Mouse (Mus musculus): ENCODE data around the gene Hspa1a. TPM values are rescaled to one million over a fixed set of nuclear protein-coding genes. Genes with fewer than 3 reads are reported as not detected.
"Not testable (repeated sequence)": the region's sequence is repeated elsewhere in the genome, so short reads cannot be mapped to it uniquely, and the experiment has no call there.

Hspa1a gene
- polyA plus RNA-seq, 1 experiment from 2014 or later = 2.9 TPM

GRCm38 (mm10) chr17:35016376-35016775 lies 44.4 kb upstream of the Hspa1a start, which contains the start of gene Vwa7:
TSS of gene Vwa7 (plus strand) at chr17:35016579.
- Histone ChIP-seq H3K27me3 (ENCODE audit: control insufficient read depth, insufficient read depth, low read length) (no peaks in the 10 kb centered on the region), H3K36me3 (ENCODE audit: control insufficient read depth, insufficient read depth, low read length) (peaks cover 47% of the 10 kb centered on the region), H3K4me1 (ENCODE audit: control insufficient read depth in 2 of 2, insufficient read depth in 2 of 2, low read length in 2 of 2) (peaks cover 10 to 12% of the 10 kb centered on the region in 2 experiments), H3K9ac (ENCODE audit: low read length) (peak within 1 kb of the TSS; percentile 53), H3K9me3 (ENCODE audit: control insufficient read depth, low read length) (no peaks in the 10 kb centered on the region), H3K27ac (replicated peaks in 1 of 2; ENCODE audit: control insufficient read depth in 1 of 2, insufficient read depth in 1 of 2, low read depth in 2 of 2, low read length in 2 of 2) (0 out of 4 replicates have a peak within 1 kb of the TSS, but pooled peaks of 1 of the 2 experiments have one; percentile 10), H3K4me2 (ENCODE audit: low read length) (no peak within 1 kb of the TSS; the same call in 1 of the 2 replicates), H3K4me3 (ENCODE audit: control insufficient read depth in 1 of 2, insufficient read depth in 1 of 2, low read depth in 1 of 2, low read length in 2 of 2) (no peak within 1 kb of the TSS)
- peak; percentile 54 for ATAC-seq (ENCODE audit: insufficient number of reproducible peaks, insufficient read depth, low FRiP score, low read depth)
- WGBS = 23% methylated on average over 12 of the region's 12 CpGs

GRCm38 (mm10) chr17:35015296-35015695 lies 43.3 kb upstream of the Hspa1a start:
- 91% methylated on average over 16 of the region's 16 CpGs for WGBS
- Histone ChIP-seq H3K4me3 (ENCODE audit: control insufficient read depth in 1 of 2, insufficient read depth in 1 of 2, low read depth in 1 of 2, low read length in 2 of 2) (no peak overlapping the region), H3K4me2 (ENCODE audit: low read length) (no peak overlapping the region), H3K9ac (ENCODE audit: low read length) (no peak overlapping the region), H3K27me3 (ENCODE audit: control insufficient read depth, insufficient read depth, low read length) (no peaks in the 10 kb centered on the region), H3K36me3 (ENCODE audit: control insufficient read depth, insufficient read depth, low read length) (peaks cover 58% of the 10 kb centered on the region), H3K27ac (replicated peaks in 1 of 2; ENCODE audit: control insufficient read depth in 1 of 2, insufficient read depth in 1 of 2, low read depth in 2 of 2, low read length in 2 of 2) (no peak overlapping the region), H3K4me1 (ENCODE audit: control insufficient read depth in 2 of 2, insufficient read depth in 2 of 2, low read length in 2 of 2) (peaks cover 8 to 10% of the 10 kb centered on the region in 2 experiments), H3K9me3 (ENCODE audit: control insufficient read depth, low read length) (no peaks in the 10 kb centered on the region)
- ATAC-seq (ENCODE audit: insufficient number of reproducible peaks, insufficient read depth, low FRiP score, low read depth) = no peak

GRCm38 (mm10) chr17:35013221-35013620 lies 41.3 kb upstream of the Hspa1a start:
- Histone ChIP-seq H3K9me3 (ENCODE audit: control insufficient read depth, low read length) (no peaks in the 10 kb centered on the region), H3K4me3 (ENCODE audit: control insufficient read depth in 1 of 2, insufficient read depth in 1 of 2, low read depth in 1 of 2, low read length in 2 of 2) (no peak overlapping the region), H3K9ac (ENCODE audit: low read length) (no peak overlapping the region), H3K4me1 (ENCODE audit: control insufficient read depth in 2 of 2, insufficient read depth in 2 of 2, low read length in 2 of 2) (peaks cover 8 to 10% of the 10 kb centered on the region in 2 experiments), H3K4me2 (ENCODE audit: low read length) (no peak overlapping the region), H3K27me3 (ENCODE audit: control insufficient read depth, insufficient read depth, low read length) (no peaks in the 10 kb centered on the region), H3K27ac (replicated peaks in 1 of 2; ENCODE audit: control insufficient read depth in 1 of 2, insufficient read depth in 1 of 2, low read depth in 2 of 2, low read length in 2 of 2) (no peak overlapping the region), H3K36me3 (ENCODE audit: control insufficient read depth, insufficient read depth, low read length) (peaks cover 79% of the 10 kb centered on the region)
- ATAC-seq (ENCODE audit: insufficient number of reproducible peaks, insufficient read depth, low FRiP score, low read depth) = no peak
- WGBS = 80% methylated on average over 6 of the region's 6 CpGs

GRCm38 (mm10) chr17:35012430-35012829 lies 40.5 kb upstream of the Hspa1a start:
- 80% methylated on average over 13 of the region's 13 CpGs for WGBS
- no peak overlapping the region for H3K4me3 ChIP-seq (ENCODE audit: control insufficient read depth in 1 of 2, insufficient read depth in 1 of 2, low read depth in 1 of 2, low read length in 2 of 2)
- no peak overlapping the region for H3K9ac ChIP-seq (ENCODE audit: low read length)

GRCm38 (mm10) chr17:35011440-35011839 lies 39.5 kb upstream of the Hspa1a start:
- Histone ChIP-seq H3K9ac (ENCODE audit: low read length) (no peak overlapping the region), H3K4me2 (ENCODE audit: low read length) (no peak overlapping the region), H3K36me3 (ENCODE audit: control insufficient read depth, insufficient read depth, low read length) (peaks cover 94% of the 10 kb centered on the region), H3K9me3 (ENCODE audit: control insufficient read depth, low read length) (no peaks in the 10 kb centered on the region), H3K4me3 (ENCODE audit: control insufficient read depth in 1 of 2, insufficient read depth in 1 of 2, low read depth in 1 of 2, low read length in 2 of 2) (no peak overlapping the region), H3K4me1 (ENCODE audit: control insufficient read depth in 2 of 2, insufficient read depth in 2 of 2, low read length in 2 of 2) (peaks cover 5 to 6% of the 10 kb centered on the region in 2 experiments), H3K27me3 (ENCODE audit: control insufficient read depth, insufficient read depth, low read length) (no peaks in the 10 kb centered on the region), H3K27ac (replicated peaks in 1 of 2; ENCODE audit: control insufficient read depth in 1 of 2, insufficient read depth in 1 of 2, low read depth in 2 of 2, low read length in 2 of 2) (no peak overlapping the region)
- ATAC-seq (ENCODE audit: insufficient number of reproducible peaks, insufficient read depth, low FRiP score, low read depth) = no peak
- 85% methylated on average over 8 of the region's 8 CpGs for WGBS

More at GRCm38 (mm10) chr17:35012430-35012829, 40.5 kb upstream of the Hspa1a start:
- H3K27me3 ChIP-seq (ENCODE audit: control insufficient read depth, insufficient read depth, low read length) = no peaks in the 10 kb centered on the region
- no peak for ATAC-seq (ENCODE audit: insufficient number of reproducible peaks, insufficient read depth, low FRiP score, low read depth)
- peaks cover 86% of the 10 kb centered on the region for H3K36me3 ChIP-seq (ENCODE audit: control insufficient read depth, insufficient read depth, low read length)
- H3K4me1 ChIP-seq (ENCODE audit: control insufficient read depth in 2 of 2, insufficient read depth in 2 of 2, low read length in 2 of 2) = peaks cover 8 to 10% of the 10 kb centered on the region in 2 experiments
- H3K27ac ChIP-seq (replicated peaks in 1 of 2; ENCODE audit: control insufficient read depth in 1 of 2, insufficient read depth in 1 of 2, low read depth in 2 of 2, low read length in 2 of 2) = no peak overlapping the region
- no peak overlapping the region for H3K4me2 ChIP-seq (ENCODE audit: low read length)
- no peaks in the 10 kb centered on the region for H3K9me3 ChIP-seq (ENCODE audit: control insufficient read depth, low read length)

GRCm38 (mm10) chr17:35009586-35009985 lies 37.6 kb upstream of the Hspa1a start:
- Histone ChIP-seq H3K4me1 (ENCODE audit: control insufficient read depth in 2 of 2, insufficient read depth in 2 of 2, low read length in 2 of 2) (no peaks in the 10 kb centered on the region), H3K9ac (ENCODE audit: low read length) (no peak overlapping the region), H3K9me3 (ENCODE audit: control insufficient read depth, low read length) (no peaks in the 10 kb centered on the region), H3K4me3 (ENCODE audit: control insufficient read depth in 1 of 2, insufficient read depth in 1 of 2, low read depth in 1 of 2, low read length in 2 of 2) (no peak overlapping the region), H3K4me2 (ENCODE audit: low read length) (no peak overlapping the region), H3K27ac (replicated peaks in 1 of 2; ENCODE audit: control insufficient read depth in 1 of 2, insufficient read depth in 1 of 2, low read depth in 2 of 2, low read length in 2 of 2) (no peak overlapping the region), H3K36me3 (ENCODE audit: control insufficient read depth, insufficient read depth, low read length) (peaks cover 96% of the 10 kb centered on the region), H3K27me3 (ENCODE audit: control insufficient read depth, insufficient read depth, low read length) (no peaks in the 10 kb centered on the region)
- WGBS = 88% methylated on average over 7 of the region's 7 CpGs
- ATAC-seq (ENCODE audit: insufficient number of reproducible peaks, insufficient read depth, low FRiP score, low read depth) = no peak

- Histone ChIP-seq H3K9me3 (ENCODE audit: control insufficient read depth, low read length) (no peaks in the 10 kb centered on the region), H3K27me3 (ENCODE audit: control insufficient read depth, insufficient read depth, low read length) (no peaks in the 10 kb centered on the region), H3K4me1 (ENCODE audit: control insufficient read depth in 2 of 2, insufficient read depth in 2 of 2, low read length in 2 of 2) (peaks cover 2 to 10% of the 10 kb centered on the region in 2 experiments), H3K36me3 (ENCODE audit: control insufficient read depth, insufficient read depth, low read length) (peaks cover 86% of the 10 kb centered on the region), H3K4me3 (ENCODE audit: control insufficient read depth in 1 of 2, insufficient read depth in 1 of 2, low read depth in 1 of 2, low read length in 2 of 2) (no peak overlapping the region), H3K9ac (ENCODE audit: low read length) (no peak overlapping the region), H3K27ac (replicated peaks in 1 of 2; ENCODE audit: control insufficient read depth in 1 of 2, insufficient read depth in 1 of 2, low read depth in 2 of 2, low read length in 2 of 2) (no peak overlapping the region), H3K4me2 (ENCODE audit: low read length) (no peak overlapping the region)
- ATAC-seq (ENCODE audit: insufficient number of reproducible peaks, insufficient read depth, low FRiP score, low read depth) = no peak
- WGBS = 96% methylated on average over 7 of the region's 7 CpGs
These were observed 35.5 kb upstream of the Hspa1a start for GRCm38 (mm10) chr17:35007387-35007991.

- not testable (repeated sequence) for H3K27me3 ChIP-seq (ENCODE audit: control insufficient read depth, insufficient read depth, low read length); H3K27ac ChIP-seq (replicated peaks in 1 of 2; ENCODE audit: control insufficient read depth in 1 of 2, insufficient read depth in 1 of 2, low read depth in 2 of 2, low read length in 2 of 2); H3K9me3 ChIP-seq (ENCODE audit: control insufficient read depth, low read length); H3K4me3 ChIP-seq (ENCODE audit: control insufficient read depth in 1 of 2, insufficient read depth in 1 of 2, low read depth in 1 of 2, low read length in 2 of 2); H3K9ac ChIP-seq (ENCODE audit: low read length); ATAC-seq (ENCODE audit: insufficient number of reproducible peaks, insufficient read depth, low FRiP score, low read depth); H3K4me2 ChIP-seq (ENCODE audit: low read length)
- peaks cover 71% of the 10 kb centered on the region for H3K36me3 ChIP-seq (ENCODE audit: control insufficient read depth, insufficient read depth, low read length)
- 93% methylated on average over 4 of the region's 5 CpGs for WGBS
- H3K4me1 ChIP-seq (ENCODE audit: control insufficient read depth in 2 of 2, insufficient read depth in 2 of 2, low read length in 2 of 2) = peaks cover 7 to 18% of the 10 kb centered on the region in 2 experiments
These were observed 33.9 kb upstream of the Hspa1a start for GRCm38 (mm10) chr17:35005902-35006301.

Data from heart, embryonic 14.5 days (tissue).